Mouse (Mus musculus) embryonic facial prominence, embryonic 14.5 days (tissue): Measurements from ENCODE around the gene Gng7. TPM values are rescaled to one million over a fixed set of nuclear protein-coding genes. Genes with fewer than 3 reads are reported as not detected.

Experiments
- ATAC-seq: fragments of 200-750 bp; cut with Nextera tagmentation; 2 replicates; pipeline ENCODE4 v1.8.0; 2017; ENCODE audit warnings: low read depth, moderate number of reproducible peaks, moderate TSS enrichment
- DNase-seq: peaks from one replicate; pipeline ENCODE4 v3.0.0-alpha.2; 2015; ENCODE audit warnings: low spot score
- H3K27ac ChIP-seq: fragments of 300-500 bp; sonication (generic); replicated peaks from 2 replicates; pipeline ENCODE4 v1.5.1; 2014; ENCODE audit warnings: low read depth, mild to moderate bottlenecking, low read length, moderate library complexity
- H3K27me3 ChIP-seq: fragments of 300-500 bp; sonication (generic); replicated peaks from 2 replicates; pipeline ENCODE4 v1.6.1; 2014; ENCODE audit warnings: low read length; ENCODE audit not compliant: control insufficient read depth, insufficient read depth
- H3K36me3 ChIP-seq: fragments of 300-500 bp; sonication (generic); 2 replicates; pipeline ENCODE4 v1.6.1; 2014; ENCODE audit warnings: low read length, mixed read lengths; ENCODE audit not compliant: control insufficient read depth, insufficient read depth
- H3K4me1 ChIP-seq: fragments of 300-500 bp; sonication (generic); 2 replicates; pipeline ENCODE4 v1.6.1; 2014; ENCODE audit warnings: antibody characterized with exemption, low read length; ENCODE audit not compliant: control insufficient read depth, insufficient read depth
- H3K4me2 ChIP-seq: fragments of 300-500 bp; sonication (generic); 2 replicates; pipeline ENCODE4 v1.6.1; 2014; ENCODE audit warnings: low read depth, mild to moderate bottlenecking, low read length, moderate library complexity, mixed read lengths
- H3K4me3 ChIP-seq: fragments of 300-500 bp; sonication (generic); 2 replicates; pipeline ENCODE4 v1.5.1; 2014; ENCODE audit warnings: low read depth, mild to moderate bottlenecking, low read length
- H3K9ac ChIP-seq: fragments of 300-500 bp; sonication (generic); 2 replicates; pipeline ENCODE4 v1.6.1; 2014; ENCODE audit warnings: low read depth, mild to moderate bottlenecking, low read length, moderate library complexity, mixed read lengths
- H3K9me3 ChIP-seq: fragments of 300-500 bp; sonication (generic); 2 replicates; pipeline ENCODE4 v1.6.1; 2016; ENCODE audit warnings: low read length; ENCODE audit not compliant: control insufficient read depth
- WGBS: fragments of 180-500 bp; shearing (Covaris S2); extraction: QIAGEN DNeasy Blood & Tissue Kit; methylation state at CpG from one replicate; pipeline ENCODE4 v1.1.7; 2014; 5-methylcytosine and 5-hydroxymethylcytosine counted together
- polyA plus RNA-seq: library from polyadenylated mRNA; unstranded; fragments of >200 nt; fragmentation: Nextera tagmentation; extraction: Ambion mirVana; gene quantifications from 2 replicates; pipeline ENCODE4 v1.2.1, GENCODE M21; 2014

Gene Gng7
- polyA plus RNA-seq, 1 experiment from 2014 or later, result 5.9 TPM

DNA sequence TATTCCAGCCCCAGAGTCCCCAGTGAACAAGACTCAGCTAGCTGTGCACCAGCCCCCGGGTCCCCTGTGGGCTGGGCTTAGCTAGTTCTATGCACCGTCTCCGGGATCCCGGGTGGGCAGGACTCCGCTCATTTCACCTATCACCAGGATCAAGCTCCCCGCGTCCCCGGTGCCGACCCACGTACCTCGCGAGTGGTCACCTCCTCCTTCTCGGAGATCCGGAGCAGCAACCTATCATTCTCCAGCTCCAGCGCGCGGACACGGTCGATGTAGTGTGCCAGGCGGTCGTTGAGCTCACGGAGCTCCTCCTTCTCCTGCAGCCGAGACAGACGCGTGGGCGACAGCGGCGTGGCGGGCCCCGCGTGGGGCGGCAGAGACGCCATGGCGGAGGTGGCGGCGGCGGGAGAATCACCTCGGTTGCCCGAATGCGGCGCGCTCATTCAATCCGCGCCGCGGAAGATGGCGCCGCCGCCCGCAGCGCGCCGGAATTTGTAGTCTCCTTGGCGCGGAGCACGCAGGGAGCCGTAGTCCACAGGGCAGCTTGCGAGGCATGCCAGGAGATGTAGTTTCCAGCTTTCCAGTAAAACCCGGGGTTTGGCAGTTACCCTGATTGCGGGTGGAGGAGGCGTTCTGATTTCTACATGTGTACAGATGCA is 96.8 kb downstream of the Gng7 start, which contains the start of gene Lmnb2:
Gene Lmnb2, minus strand, starts transcription at position 467 of the 656 bp plus-strand sequence.
- Histone ChIP-seq H3K4me1 (peaks cover 12% of the 10 kb centered on the region), H3K27me3 (no peaks in the 10 kb centered on the region), H3K4me3 (peak within 1 kb of the TSS; percentile 92), H3K9me3 (no peaks in the 10 kb centered on the region), H3K36me3 (peaks cover 23% of the 10 kb centered on the region; the same call in 1 of the 2 replicates), H3K9ac (peak within 1 kb of the TSS; percentile 85), H3K4me2 (peak within 1 kb of the TSS; percentile 94), H3K27ac (peak within 1 kb of the TSS; percentile 77)
- ATAC-seq (peak; percentile 63), DNase-seq (peak; percentile 91)
- under 1% methylated on average over 61 of the region's 61 CpGs for WGBS

DNA sequence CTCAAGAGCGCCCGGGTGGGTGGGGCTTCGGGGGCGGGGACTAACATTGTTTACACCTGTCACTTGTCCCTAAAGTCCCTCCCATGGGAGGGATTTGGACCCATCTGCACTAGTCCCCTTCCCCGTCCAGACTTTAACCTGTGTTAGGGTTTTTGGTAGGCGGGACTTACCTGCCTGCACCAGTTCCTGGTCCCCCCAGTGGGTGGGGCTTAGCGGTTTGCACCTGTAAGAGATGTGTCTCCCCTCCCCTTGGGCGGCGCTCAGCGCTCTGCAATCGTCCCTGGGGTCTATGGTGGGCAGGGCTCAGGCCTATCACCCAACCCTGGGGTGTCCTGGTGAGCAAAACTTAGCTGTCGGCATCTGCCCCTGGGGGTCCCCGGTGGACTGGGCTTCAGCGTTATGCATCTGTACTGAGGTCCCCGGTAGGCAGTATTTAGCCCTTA is 97.4 kb downstream of the Gng7 start:
- H3K4me3 ChIP-seq, result peak overlapping the region; percentile 92
- no peaks in the 10 kb centered on the region for H3K9me3 ChIP-seq
- peaks cover 12% of the 10 kb centered on the region for H3K4me1 ChIP-seq
- H3K27me3 ChIP-seq, result no peaks in the 10 kb centered on the region
- ATAC-seq (peak; percentile 50), DNase-seq (peak; percentile 77)
- under 1% methylated on average over 14 of the region's 15 CpGs for WGBS
- H3K27ac ChIP-seq, result peak overlapping the region; percentile 77
- H3K36me3 ChIP-seq, result peaks cover 29% of the 10 kb centered on the region; the same call in 1 of the 2 replicates
- peak overlapping the region; percentile 94 for H3K4me2 ChIP-seq
- peak overlapping the region; percentile 85 for H3K9ac ChIP-seq

DNA sequence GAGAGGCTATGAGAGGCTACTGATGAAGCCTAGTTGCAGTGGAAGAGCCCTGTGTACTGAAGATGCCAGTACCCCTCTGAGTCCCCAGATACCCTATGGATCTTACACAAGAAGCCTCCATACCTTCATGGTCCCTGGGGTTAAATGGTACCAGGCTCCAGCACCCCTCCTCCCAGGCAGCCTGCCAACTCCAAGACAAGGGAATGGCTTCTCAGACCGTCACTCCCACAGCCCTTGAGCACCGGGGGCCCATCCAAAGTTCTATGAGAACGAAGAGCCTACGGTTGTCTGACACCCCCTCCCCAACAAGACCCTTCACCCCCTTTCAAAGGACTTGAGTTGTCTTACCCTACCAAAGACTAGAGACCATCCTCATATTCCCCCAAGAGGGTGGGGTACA is 99.0 kb downstream of the Gng7 start:
- H3K36me3 ChIP-seq, result peaks cover 36% of the 10 kb centered on the region; the same call in 1 of the 2 replicates
- no peak for ATAC-seq

DNA sequence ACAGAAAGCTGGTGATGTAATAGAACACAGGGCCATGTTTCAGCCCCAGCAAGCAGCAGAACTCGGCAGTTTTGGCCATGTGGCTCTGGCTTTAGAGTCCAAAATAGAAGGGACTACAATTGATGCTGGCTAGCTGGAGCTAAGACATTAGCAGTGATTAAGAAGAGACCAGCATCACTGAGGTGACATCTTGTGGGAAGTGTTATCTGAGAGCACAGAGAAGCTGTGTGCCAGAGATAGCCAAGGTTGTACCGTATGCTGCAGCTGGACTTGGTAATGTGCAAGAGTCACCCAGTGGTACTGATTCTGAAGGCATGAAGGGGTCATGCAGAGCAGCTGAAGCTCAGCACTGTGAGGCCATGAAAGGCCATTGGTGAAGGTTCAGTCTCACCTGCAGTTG is 99.5 kb downstream of the Gng7 start:
- ATAC-seq (no peak), DNase-seq (no peak)
- no peak overlapping the region for H3K4me3 ChIP-seq
- H3K4me2 ChIP-seq, result no peak overlapping the region
- no peak overlapping the region for H3K9ac ChIP-seq
- H3K4me1 ChIP-seq, result peaks cover 9% of the 10 kb centered on the region; the same call in 1 of the 2 replicates
- WGBS, result 69% methylated on average over 2 of the region's 2 CpGs
- no peaks in the 10 kb centered on the region for H3K9me3 ChIP-seq
- peaks cover 41% of the 10 kb centered on the region; the same call in 1 of the 2 replicates for H3K36me3 ChIP-seq
- H3K27me3 ChIP-seq, result no peaks in the 10 kb centered on the region
- H3K27ac ChIP-seq, result no peak overlapping the region

More for the DNA sequence above, 99.0 kb downstream of the Gng7 start:
- Histone ChIP-seq H3K9ac (no peak overlapping the region), H3K9me3 (no peaks in the 10 kb centered on the region), H3K4me2 (0 out of 2 replicates have a peak overlapping the region, but pooled peaks have one; percentile 94), H3K4me3 (no peak overlapping the region), H3K27me3 (no peaks in the 10 kb centered on the region), H3K27ac (no peak overlapping the region), H3K4me1 (peaks cover 9% of the 10 kb centered on the region; the same call in 1 of the 2 replicates)
- DNase-seq, result no peak
- WGBS, result 87% methylated on average over 4 of the region's 4 CpGs

DNA sequence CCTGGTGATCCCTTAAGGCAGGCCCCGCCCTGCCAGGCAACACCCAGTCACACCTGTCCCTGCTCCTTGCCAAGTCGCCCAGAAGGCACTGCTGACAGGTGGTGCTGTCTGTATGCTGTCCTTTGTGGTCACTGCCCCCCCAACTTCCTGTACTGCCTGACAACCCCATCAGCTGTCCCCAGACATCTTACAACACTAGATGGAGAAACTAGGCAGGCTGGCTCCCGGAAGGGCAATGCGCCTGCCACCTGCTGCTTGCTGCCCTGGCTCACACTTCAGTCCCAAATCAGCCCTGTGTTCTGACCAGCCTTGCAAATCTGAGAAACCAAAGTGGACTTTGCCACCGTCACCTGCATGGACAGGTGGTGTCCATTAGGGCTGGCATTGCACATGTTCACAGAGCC is 100.5 kb downstream of the Gng7 start:
- Histone ChIP-seq H3K27ac (no peak overlapping the region), H3K9me3 (no peaks in the 10 kb centered on the region), H3K4me2 (no peak overlapping the region), H3K4me1 (peaks cover 9% of the 10 kb centered on the region; the same call in 1 of the 2 replicates), H3K36me3 (peaks cover 51% of the 10 kb centered on the region), H3K4me3 (no peak overlapping the region), H3K27me3 (no peaks in the 10 kb centered on the region), H3K9ac (0 out of 2 replicates have a peak overlapping the region, but pooled peaks have one; percentile 5)
- DNase-seq (peak; percentile 78), ATAC-seq (peak; percentile 66)
- 74% methylated on average over 5 of the region's 5 CpGs for WGBS

DNA sequence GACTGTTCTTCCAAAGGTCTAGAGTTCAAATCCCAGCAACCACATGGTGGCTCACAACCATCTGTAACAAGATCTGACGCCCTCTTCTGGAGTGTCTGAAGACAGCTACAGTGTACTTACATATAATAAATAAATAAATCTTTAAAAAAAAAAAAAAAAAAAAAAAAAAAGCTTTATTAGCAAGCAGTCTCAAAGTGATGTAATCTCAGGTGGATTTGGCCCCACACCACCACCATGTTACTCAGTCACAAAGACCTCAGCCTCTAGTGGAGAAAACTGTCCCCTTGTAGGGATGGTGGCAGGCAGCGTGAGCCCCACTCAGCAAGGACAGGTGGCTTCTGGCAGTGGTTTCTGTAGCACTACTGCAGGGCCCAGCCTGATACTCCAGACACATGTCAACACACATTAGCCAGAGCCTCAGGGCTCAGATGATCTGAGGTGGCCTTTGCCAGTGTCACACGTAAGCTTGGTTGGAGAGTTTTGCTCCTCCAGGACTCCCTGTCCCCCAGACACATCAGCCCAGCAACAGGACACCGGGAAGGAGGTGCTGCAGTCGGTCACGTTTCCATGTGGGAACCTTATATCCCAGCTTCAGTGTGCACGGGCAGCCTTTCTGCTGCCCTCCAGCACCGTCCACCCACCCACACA is 101.3 kb downstream of the Gng7 start:
- no peaks in the 10 kb centered on the region for H3K27me3 ChIP-seq
- no peak for ATAC-seq
- H3K27ac ChIP-seq, result peak overlapping the region; percentile 52; the same call in 1 of the 2 replicates
- no peak for DNase-seq
- no peaks in the 10 kb centered on the region for H3K9me3 ChIP-seq
- 86% methylated on average over 7 of the region's 8 CpGs for WGBS
- H3K36me3 ChIP-seq, result peaks cover 58% of the 10 kb centered on the region
- no peak overlapping the region for H3K4me3 ChIP-seq
- 0 out of 2 replicates have a peak overlapping the region, but pooled peaks have one; percentile 5 for H3K9ac ChIP-seq
- H3K4me2 ChIP-seq, result no peak overlapping the region
- H3K4me1 ChIP-seq, result peaks cover 9% of the 10 kb centered on the region; the same call in 1 of the 2 replicates

DNA sequence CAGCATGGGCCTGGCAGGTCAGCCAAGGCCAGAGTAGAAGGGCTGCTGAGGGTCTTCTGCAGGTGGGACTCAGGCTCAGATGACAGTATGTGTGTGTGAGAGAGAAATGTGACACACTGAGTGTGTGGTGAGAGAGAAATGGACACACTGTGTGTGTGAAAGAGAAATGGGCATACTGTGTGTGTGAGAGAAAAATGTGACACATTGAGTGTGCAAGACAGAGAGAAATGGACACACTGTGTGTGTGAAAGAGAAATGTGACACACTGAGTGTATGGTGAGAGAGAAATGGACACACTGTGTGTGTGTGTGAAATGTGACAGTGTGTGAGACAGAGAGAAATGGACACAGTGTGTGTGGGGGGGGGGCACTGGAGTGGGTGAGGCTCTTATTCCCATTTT is 102.9 kb downstream of the Gng7 start:
- Histone ChIP-seq H3K4me3 (no peak overlapping the region), H3K4me1 (0 out of 2 replicates have a peak, but pooled peaks cover 3% of the 10 kb centered on the region), H3K27ac (no peak overlapping the region), H3K36me3 (peaks cover 73% of the 10 kb centered on the region), H3K4me2 (no peak overlapping the region), H3K27me3 (no peaks in the 10 kb centered on the region), H3K9me3 (no peaks in the 10 kb centered on the region), H3K9ac (no peak overlapping the region)
- DNase-seq (no peak), ATAC-seq (no peak)

DNA sequence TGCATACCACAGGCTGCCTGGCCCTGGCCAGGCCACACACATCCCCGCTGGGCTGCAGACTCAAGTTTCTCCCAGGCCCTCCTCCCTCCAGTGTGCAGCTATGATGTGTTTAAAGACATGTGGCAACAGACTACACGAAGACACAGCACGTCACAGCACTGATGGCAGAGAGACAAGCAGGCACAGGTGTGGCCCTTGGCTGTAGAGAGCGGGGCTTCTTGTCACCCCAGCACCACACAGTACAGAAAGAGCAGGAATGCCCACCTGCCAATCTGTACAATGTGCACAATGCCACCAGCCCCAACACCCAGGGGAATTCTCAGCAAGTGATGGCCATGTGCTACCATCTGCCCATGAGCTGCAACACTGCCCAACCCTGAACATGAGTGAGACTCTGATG is 103.4 kb downstream of the Gng7 start:
- Histone ChIP-seq H3K27ac (no peak overlapping the region), H3K4me1 (no peaks in the 10 kb centered on the region), H3K4me2 (no peak overlapping the region), H3K9ac (no peak overlapping the region), H3K9me3 (no peaks in the 10 kb centered on the region), H3K27me3 (no peaks in the 10 kb centered on the region), H3K4me3 (no peak overlapping the region), H3K36me3 (peaks cover 75% of the 10 kb centered on the region)
- DNase-seq (peak; percentile 66), ATAC-seq (peak; percentile 42; the same call in 1 of the 2 replicates)
- WGBS, result 83% methylated on average over 4 of the region's 4 CpGs
